Mouse (Mus musculus): ENCODE results near the gene Hyal5. TPM values are rescaled to one million over a fixed set of nuclear protein-coding genes. Genes with fewer than 3 reads are reported as not detected.

The Hyal5 gene
- not detected for polyA plus RNA-seq (2015; fragmentation: Illumina TruSeq; extraction: RNeasy Lipid Tissue Mini Kit (QIAGEN cat#74804); ENCODE audit: insufficient read depth, low replicate concordance)

DNA sequence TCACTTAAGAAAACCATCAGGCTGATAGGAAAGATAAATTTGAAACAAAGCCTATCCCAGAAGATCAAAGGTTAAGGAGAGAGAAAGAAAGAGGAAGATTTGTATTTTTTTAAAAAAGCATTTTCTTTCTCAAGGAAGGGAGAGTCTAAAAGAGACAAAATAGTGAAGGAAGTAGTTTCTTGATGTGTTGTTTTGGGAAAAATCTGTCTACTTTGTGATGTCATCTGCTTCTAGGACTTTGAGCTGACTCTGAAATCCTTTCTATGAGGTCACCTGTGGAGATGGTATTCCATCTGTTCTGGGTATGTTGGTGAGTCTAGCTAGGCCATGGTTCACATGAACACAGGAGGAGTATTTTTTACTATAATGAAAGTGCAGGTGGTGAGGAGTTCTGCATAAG is at the start of gene Hyal5:
Gene Hyal5 (plus strand): TSS at position 301 of the 400 bp plus-strand sequence.

Other genes starting within 250 kb of the Hyal5 start
- 34.7 TPM for gene Wasl, start 193.0 kb upstream of the Hyal5 start, polyA plus RNA-seq (2015; fragmentation: Illumina TruSeq; extraction: RNeasy Lipid Tissue Mini Kit (QIAGEN cat#74804); ENCODE audit: insufficient read depth, low replicate concordance)
- not detected for gene Hyal6, start 124.8 kb upstream of the Hyal5 start, polyA plus RNA-seq (2015; fragmentation: Illumina TruSeq; extraction: RNeasy Lipid Tissue Mini Kit (QIAGEN cat#74804); ENCODE audit: insufficient read depth, low replicate concordance)
- gene Hyal4, start 109.7 kb upstream of the Hyal5 start, polyA plus RNA-seq (2015; fragmentation: Illumina TruSeq; extraction: RNeasy Lipid Tissue Mini Kit (QIAGEN cat#74804); ENCODE audit: insufficient read depth, low replicate concordance), result not detected
- not detected for gene Spam1, start 66.8 kb upstream of the Hyal5 start, polyA plus RNA-seq (2015; fragmentation: Illumina TruSeq; extraction: RNeasy Lipid Tissue Mini Kit (QIAGEN cat#74804); ENCODE audit: insufficient read depth, low replicate concordance)
- gene Tmem229a, start 98.3 kb downstream of the Hyal5 start, polyA plus RNA-seq (2015; fragmentation: Illumina TruSeq; extraction: RNeasy Lipid Tissue Mini Kit (QIAGEN cat#74804); ENCODE audit: insufficient read depth, low replicate concordance), result 0.29 TPM

Measured in spleen, adult 10 weeks (tissue).